Mouse (Mus musculus) liver, embryonic 15.5 days (tissue): ENCODE measurements around the gene Prlhr. TPM values are rescaled to one million over a fixed set of nuclear protein-coding genes. Genes with fewer than 3 reads are reported as not detected.

Source experiments
- ATAC-seq: fragments of 200-750 bp; cut with Nextera tagmentation; 2 replicates; pipeline ENCODE4 v1.8.0; 2017; ENCODE audit warnings: moderate number of reproducible peaks, mild to moderate bottlenecking, moderate library complexity; ENCODE audit not compliant: insufficient read depth
- H3K27ac ChIP-seq: fragments of 300-500 bp; sonication (generic); replicated peaks from 2 replicates; pipeline ENCODE4 v1.5.1; 2015; ENCODE audit warnings: mild to moderate bottlenecking, inconsistent platforms
- H3K27me3 ChIP-seq: fragments of 300-500 bp; sonication (generic); 2 replicates; pipeline ENCODE4 v1.6.1; 2015; ENCODE audit warnings: mild to moderate bottlenecking, inconsistent platforms
- H3K36me3 ChIP-seq: fragments of 300-500 bp; sonication (generic); replicated peaks from 2 replicates; pipeline ENCODE4 v1.6.1; 2015; ENCODE audit warnings: moderate library complexity, mild to moderate bottlenecking, inconsistent platforms
- H3K4me1 ChIP-seq: fragments of 300-500 bp; sonication (generic); replicated peaks from 2 replicates; pipeline ENCODE4 v1.6.1; 2015; ENCODE audit warnings: inconsistent platforms
- H3K4me2 ChIP-seq: fragments of 300-500 bp; sonication (generic); 2 replicates; pipeline ENCODE4 v1.6.1; 2015; ENCODE audit warnings: moderate library complexity, mild to moderate bottlenecking, inconsistent platforms
- H3K4me3 ChIP-seq: fragments of 300-500 bp; sonication (generic); replicated peaks from 2 replicates; pipeline ENCODE4 v1.5.1; 2015; ENCODE audit warnings: mild to moderate bottlenecking, inconsistent platforms
- H3K9ac ChIP-seq: fragments of 300-500 bp; sonication (generic); 2 replicates; pipeline ENCODE4 v1.6.1; 2015; ENCODE audit warnings: moderate library complexity, mild to moderate bottlenecking, inconsistent platforms
- H3K9me3 ChIP-seq: fragments of 300-500 bp; sonication (generic); replicated peaks from 2 replicates; pipeline ENCODE4 v1.6.1; 2016; ENCODE audit warnings: inconsistent platforms
- WGBS: fragments of 180-500 bp; shearing (Covaris S2); methylation state at CpG from one replicate; pipeline ENCODE4 v1.1.7; 2015; ENCODE audit warnings: mixed read lengths; ENCODE audit not compliant: insufficient replicate concordance; 5-methylcytosine and 5-hydroxymethylcytosine counted together
- polyA plus RNA-seq: library from polyadenylated mRNA; unstranded; fragments of >200 nt; fragmentation: Nextera tagmentation; extraction: Ambion mirVana; gene quantifications from 2 replicates; pipeline ENCODE4 v1.2.1, GENCODE M21; 2015

Gene Prlhr
- not detected in 2 replicates for polyA plus RNA-seq

GRCm38 (mm10) chr19:60468254-60468762, at the start of gene Prlhr:
Gene Prlhr, minus strand, starts transcription at chr19:60468304.
- Histone ChIP-seq H3K9ac (no peak within 1 kb of the TSS), H3K4me2 (peak within 1 kb of the TSS; percentile 39), H3K27me3 (peaks cover 45% of the 10 kb centered on the region), H3K4me1 (0 out of 2 replicates have a peak, but pooled peaks cover 4% of the 10 kb centered on the region), H3K9me3 (no peaks in the 10 kb centered on the region), H3K27ac (no peak within 1 kb of the TSS), H3K36me3 (no peaks in the 10 kb centered on the region), H3K4me3 (peak within 1 kb of the TSS; percentile 10; the same call in 1 of the 2 replicates)
- ATAC-seq, result no peak
- 5% methylated on average over 17 of the region's 17 CpGs for WGBS

GRCm38 (mm10) chr19:60515064-60515463, 47.0 kb upstream of the Prlhr start:
- no peaks in the 10 kb centered on the region for H3K9me3 ChIP-seq
- no peaks in the 10 kb centered on the region for H3K36me3 ChIP-seq
- H3K4me2 ChIP-seq, result no peak overlapping the region
- 32% methylated on average over 2 of the region's 2 CpGs for WGBS
- ATAC-seq, result no peak
- H3K27me3 ChIP-seq, result no peaks in the 10 kb centered on the region
- H3K4me3 ChIP-seq, result no peak overlapping the region
- H3K9ac ChIP-seq, result no peak overlapping the region
- no peak overlapping the region for H3K27ac ChIP-seq
- no peaks in the 10 kb centered on the region for H3K4me1 ChIP-seq

- Histone ChIP-seq H3K4me1 (no peaks in the 10 kb centered on the region), H3K27ac (no peak overlapping the region), H3K4me3 (no peak overlapping the region), H3K27me3 (no peaks in the 10 kb centered on the region), H3K9ac (no peak overlapping the region), H3K36me3 (no peaks in the 10 kb centered on the region), H3K4me2 (no peak overlapping the region), H3K9me3 (no peaks in the 10 kb centered on the region)
- 48% methylated on average over 3 of the region's 3 CpGs for WGBS
- ATAC-seq, result no peak
Observed at GRCm38 (mm10) chr19:60513431-60513830, 45.3 kb upstream of the Prlhr start.

- Histone ChIP-seq H3K4me3 (no peak overlapping the region), H3K4me2 (no peak overlapping the region)
- ATAC-seq, result no peak
Observed at GRCm38 (mm10) chr19:60500209-60500608, 32.1 kb upstream of the Prlhr start.

GRCm38 (mm10) chr19:60497171-60497570, 29.1 kb upstream of the Prlhr start:
- ATAC-seq, result no peak
- H3K4me3 ChIP-seq, result no peak overlapping the region
- WGBS, result 41% methylated on average over 4 of the region's 4 CpGs
- no peak overlapping the region for H3K27ac ChIP-seq
- no peaks in the 10 kb centered on the region for H3K27me3 ChIP-seq
- no peak overlapping the region for H3K4me2 ChIP-seq
- no peak overlapping the region for H3K9ac ChIP-seq
- H3K9me3 ChIP-seq, result no peaks in the 10 kb centered on the region
- no peaks in the 10 kb centered on the region for H3K36me3 ChIP-seq
- no peaks in the 10 kb centered on the region for H3K4me1 ChIP-seq

More at GRCm38 (mm10) chr19:60500209-60500608, 32.1 kb upstream of the Prlhr start:
- Histone ChIP-seq H3K27ac (no peak overlapping the region), H3K36me3 (no peaks in the 10 kb centered on the region), H3K27me3 (no peaks in the 10 kb centered on the region), H3K9me3 (no peaks in the 10 kb centered on the region), H3K4me1 (no peaks in the 10 kb centered on the region), H3K9ac (no peak overlapping the region)

GRCm38 (mm10) chr19:60495772-60496171, 27.7 kb upstream of the Prlhr start:
- Histone ChIP-seq H3K27ac (no peak overlapping the region), H3K9ac (no peak overlapping the region), H3K4me2 (no peak overlapping the region), H3K27me3 (no peaks in the 10 kb centered on the region), H3K4me3 (no peak overlapping the region), H3K4me1 (no peaks in the 10 kb centered on the region), H3K36me3 (no peaks in the 10 kb centered on the region), H3K9me3 (no peaks in the 10 kb centered on the region)
- ATAC-seq, result no peak
- WGBS, result 48% methylated on average over 3 of the region's 3 CpGs

GRCm38 (mm10) chr19:60489566-60489965, 21.5 kb upstream of the Prlhr start:
- Histone ChIP-seq H3K4me1 (no peaks in the 10 kb centered on the region), H3K27ac (no peak overlapping the region), H3K9me3 (no peaks in the 10 kb centered on the region), H3K4me2 (no peak overlapping the region), H3K36me3 (no peaks in the 10 kb centered on the region), H3K9ac (no peak overlapping the region), H3K4me3 (no peak overlapping the region), H3K27me3 (no peaks in the 10 kb centered on the region)
- WGBS, result 74% methylated on average over 1 of the region's 1 CpGs
- no peak for ATAC-seq

- no peaks in the 10 kb centered on the region for H3K4me1 ChIP-seq
- no peaks in the 10 kb centered on the region for H3K9me3 ChIP-seq
- H3K27me3 ChIP-seq, result no peaks in the 10 kb centered on the region
Observed at GRCm38 (mm10) chr19:60485261-60485660, 17.2 kb upstream of the Prlhr start.

GRCm38 (mm10) chr19:60478859-60479258, 10.8 kb upstream of the Prlhr start:
- Histone ChIP-seq H3K36me3 (no peaks in the 10 kb centered on the region), H3K4me1 (no peaks in the 10 kb centered on the region), H3K27ac (no peak overlapping the region), H3K9ac (no peak overlapping the region), H3K9me3 (no peaks in the 10 kb centered on the region), H3K4me3 (no peak overlapping the region), H3K4me2 (no peak overlapping the region), H3K27me3 (no peaks in the 10 kb centered on the region)
- 13% methylated on average over 1 of the region's 1 CpGs for WGBS
- ATAC-seq, result no peak

More at GRCm38 (mm10) chr19:60485261-60485660, 17.2 kb upstream of the Prlhr start:
- Histone ChIP-seq H3K9ac (no peak overlapping the region), H3K4me3 (no peak overlapping the region), H3K27ac (no peak overlapping the region), H3K4me2 (no peak overlapping the region), H3K36me3 (no peaks in the 10 kb centered on the region)
- no peak for ATAC-seq

GRCm38 (mm10) chr19:60477788-60478187, 9.7 kb upstream of the Prlhr start:
- Histone ChIP-seq H3K27ac (no peak overlapping the region), H3K36me3 (no peaks in the 10 kb centered on the region), H3K9ac (no peak overlapping the region), H3K4me3 (no peak overlapping the region), H3K27me3 (no peaks in the 10 kb centered on the region), H3K9me3 (no peaks in the 10 kb centered on the region), H3K4me1 (no peaks in the 10 kb centered on the region), H3K4me2 (no peak overlapping the region)
- WGBS, result 28% methylated on average over 2 of the region's 2 CpGs
- no peak for ATAC-seq

- no peaks in the 10 kb centered on the region for H3K9me3 ChIP-seq
- H3K27me3 ChIP-seq, result peaks cover 45% of the 10 kb centered on the region
- 0 out of 2 replicates have a peak, but pooled peaks cover 4% of the 10 kb centered on the region for H3K4me1 ChIP-seq
- H3K4me2 ChIP-seq, result no peak overlapping the region
- no peak for ATAC-seq
- H3K4me3 ChIP-seq, result no peak overlapping the region
- no peaks in the 10 kb centered on the region for H3K36me3 ChIP-seq
- WGBS, result 3% methylated on average over 10 of the region's 10 CpGs
- H3K9ac ChIP-seq, result no peak overlapping the region
- no peak overlapping the region for H3K27ac ChIP-seq
Observed at GRCm38 (mm10) chr19:60468846-60469245, 742 bp upstream of the Prlhr start.

- WGBS, result 11% methylated on average over 31 of the region's 31 CpGs
- H3K9ac ChIP-seq, result no peak overlapping the region
- no peak for ATAC-seq
- no peaks in the 10 kb centered on the region for H3K36me3 ChIP-seq
- H3K4me2 ChIP-seq, result peak overlapping the region; percentile 39
- peaks cover 45% of the 10 kb centered on the region for H3K27me3 ChIP-seq
- H3K9me3 ChIP-seq, result no peaks in the 10 kb centered on the region
- no peak overlapping the region for H3K27ac ChIP-seq
- H3K4me3 ChIP-seq, result peak overlapping the region; percentile 10; the same call in 1 of the 2 replicates
- 0 out of 2 replicates have a peak, but pooled peaks cover 4% of the 10 kb centered on the region for H3K4me1 ChIP-seq
Observed at GRCm38 (mm10) chr19:60467588-60468007, 506 bp downstream of the Prlhr start.
